Mouse (Mus musculus): ENCODE measurements around the gene Tecr.
"Not testable (repeated sequence)": the region's sequence is repeated elsewhere in the genome, so short reads cannot be mapped to it uniquely, and the experiment has no call there.

Gene Tecr

DNA sequence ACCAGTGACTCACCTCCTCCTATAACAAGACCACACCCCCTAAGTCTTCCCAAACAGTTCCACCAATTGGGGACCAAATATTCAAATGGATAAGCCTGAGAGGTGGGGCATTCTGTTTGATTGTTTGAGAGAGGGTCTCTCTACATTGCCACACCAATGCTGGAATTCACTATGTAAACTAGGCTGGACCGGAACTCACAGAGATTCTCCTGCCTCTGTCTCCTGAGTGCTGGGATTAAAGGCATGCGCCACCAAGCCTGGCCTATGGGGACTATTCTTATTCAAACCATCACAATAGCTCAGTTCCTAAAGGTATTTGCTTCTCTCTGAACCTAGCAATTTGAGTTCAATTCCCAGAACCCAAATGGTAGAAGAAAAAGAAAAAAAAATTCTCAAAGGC, 10.8 kb upstream of the Tecr start:
- no peak for DNase-seq

DNA sequence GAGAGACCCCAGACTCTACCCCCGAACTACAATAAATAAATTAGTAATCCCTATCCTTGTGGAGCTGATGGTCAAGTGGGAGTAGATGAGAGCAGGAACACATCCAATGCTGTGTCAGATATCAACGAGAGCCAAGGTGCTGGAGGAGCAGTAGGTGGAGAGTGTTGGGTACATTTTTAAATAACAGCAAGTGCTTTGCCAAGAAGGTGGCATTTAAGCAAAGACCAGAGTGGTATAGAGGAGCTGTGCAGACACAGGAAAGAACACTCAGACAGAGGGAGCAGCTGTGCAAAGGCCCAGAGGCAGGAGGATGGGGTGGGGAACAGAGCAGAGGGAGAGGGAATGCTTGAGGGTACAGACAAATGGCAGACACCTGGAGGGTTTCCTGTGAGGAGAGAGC, 9.3 kb upstream of the Tecr start:
- DNase-seq = no peak

DNA sequence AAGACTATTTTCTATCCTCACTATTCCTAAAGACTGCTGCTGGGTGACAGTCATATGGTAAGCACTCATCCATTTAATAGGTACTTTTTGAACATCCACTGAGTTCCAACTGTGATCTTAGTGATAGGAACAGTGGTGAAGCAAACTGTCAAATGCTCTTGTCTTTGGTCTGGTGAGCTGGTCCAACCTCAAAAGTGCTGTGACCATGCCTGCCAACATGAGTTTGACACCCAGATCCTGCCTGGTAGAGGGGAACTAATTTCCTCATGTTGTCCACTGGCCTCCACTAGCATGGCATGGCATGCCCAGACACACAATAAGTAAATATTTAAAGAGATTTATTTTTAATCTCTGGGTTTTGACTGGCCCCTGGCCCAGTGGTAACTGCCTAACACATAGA, 8.9 kb upstream of the Tecr start:
- no peak for DNase-seq

DNA sequence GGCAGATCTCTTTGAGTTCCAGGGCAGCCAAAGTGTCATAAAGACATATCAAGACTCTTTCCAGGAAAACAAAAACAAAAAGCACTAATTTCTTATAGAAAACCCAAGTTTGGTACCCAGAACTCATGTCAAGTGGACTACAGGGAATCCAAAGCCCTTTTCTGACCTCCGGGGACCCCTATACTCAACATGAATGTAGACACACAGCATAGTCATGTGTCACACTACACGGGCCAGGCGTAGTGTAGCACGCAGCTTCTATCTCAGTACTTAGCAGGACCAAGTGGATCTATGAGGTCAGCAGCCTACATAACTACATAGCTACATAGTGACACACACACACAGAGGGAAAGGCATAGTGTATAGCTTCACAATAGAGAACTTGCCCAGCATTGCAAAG, 5.9 kb upstream of the Tecr start:
- DNase-seq = no peak

DNA sequence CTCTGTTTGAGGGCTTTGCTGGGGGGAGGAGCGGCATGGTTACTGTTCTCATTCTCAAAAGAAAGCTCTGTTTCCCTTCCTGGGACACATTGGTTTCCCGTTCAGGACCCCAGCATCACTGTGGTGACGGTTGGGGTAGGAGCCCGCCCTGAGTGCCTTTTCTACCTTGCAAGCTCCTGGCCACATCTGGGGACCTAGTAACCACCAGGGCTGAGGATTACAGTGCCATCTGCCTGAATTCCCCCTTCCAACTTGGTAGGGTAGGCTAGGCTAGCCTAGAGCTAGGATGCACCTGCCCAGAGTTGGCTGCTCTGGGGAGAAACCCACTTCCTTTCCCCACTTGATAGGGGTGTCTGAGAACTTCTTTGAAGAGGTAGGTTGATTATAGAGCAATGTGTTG, 4.2 kb upstream of the Tecr start:
- DNase-seq = no peak

DNA sequence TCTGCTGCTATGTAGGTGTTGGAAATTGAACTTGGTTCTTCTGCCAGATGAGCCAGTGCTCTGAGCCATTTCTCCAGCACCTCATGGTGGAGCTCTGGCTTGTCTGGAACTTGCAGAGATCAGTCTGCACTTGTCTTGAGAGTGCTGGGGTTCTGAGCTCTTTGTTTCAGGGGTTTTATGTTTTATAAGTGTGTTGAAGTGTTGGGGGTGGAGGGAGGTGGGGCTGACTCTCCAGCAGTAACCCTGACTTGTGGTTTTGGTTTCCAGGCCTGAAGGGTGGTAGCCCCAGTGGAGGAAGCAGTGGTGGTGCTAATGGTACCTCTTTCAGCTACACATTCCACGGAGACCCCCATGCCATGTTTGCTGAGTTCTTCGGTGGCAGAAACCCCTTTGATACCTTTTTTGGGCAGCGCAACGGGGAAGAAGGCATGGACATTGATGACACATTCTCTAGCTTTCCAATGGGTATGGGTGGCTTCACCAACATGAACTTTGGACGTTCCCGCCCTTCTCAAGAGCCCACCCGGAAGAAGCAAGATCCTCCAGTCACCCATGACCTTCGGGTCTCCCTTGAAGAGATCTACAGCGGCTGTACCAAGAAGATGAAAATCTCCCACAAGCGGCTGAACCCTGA, 1.9 kb upstream of the Tecr start:
- no peak for DNase-seq

DNA sequence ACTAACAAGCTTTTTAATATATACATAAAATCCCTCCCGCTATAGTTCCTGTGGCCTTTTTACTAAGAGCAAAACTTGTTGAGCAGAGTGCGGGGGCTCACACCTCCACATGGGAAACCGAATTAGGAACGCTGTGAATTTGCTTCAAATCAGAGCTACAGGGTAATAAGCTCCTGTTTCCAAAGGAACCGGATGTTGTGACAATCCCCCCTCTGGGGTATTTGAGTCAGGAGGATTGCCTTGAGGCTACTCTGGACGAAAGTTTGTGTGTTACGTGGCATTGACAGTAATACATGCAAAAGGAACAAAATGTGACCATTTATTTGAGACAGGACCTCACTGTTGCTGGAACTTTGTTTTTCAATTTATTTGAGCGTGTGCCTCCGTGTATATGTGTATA, 1.3 kb upstream of the Tecr start:
- no peak for DNase-seq

DNA sequence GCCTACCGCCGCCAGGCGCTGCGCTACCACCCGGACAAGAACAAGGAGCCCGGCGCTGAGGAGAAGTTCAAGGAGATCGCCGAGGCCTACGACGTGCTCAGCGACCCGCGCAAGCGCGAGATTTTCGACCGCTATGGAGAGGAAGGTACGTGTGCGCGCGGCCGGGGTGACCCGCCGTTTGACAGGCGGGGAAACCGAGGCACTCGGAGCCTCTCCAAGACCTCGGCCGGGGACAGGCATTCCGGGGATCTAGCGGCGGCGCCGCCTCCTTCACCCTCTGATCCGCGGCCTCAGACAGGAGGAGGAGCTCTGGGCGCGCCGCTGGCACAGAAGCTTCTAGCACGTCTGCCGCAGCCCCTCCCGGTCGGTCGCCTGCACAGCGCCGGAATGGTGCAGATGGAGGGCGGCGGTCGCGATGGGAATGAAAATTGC, 643 bp upstream of the Tecr start:
- peak; percentile 83 to 84 for DNase-seq

DNA sequence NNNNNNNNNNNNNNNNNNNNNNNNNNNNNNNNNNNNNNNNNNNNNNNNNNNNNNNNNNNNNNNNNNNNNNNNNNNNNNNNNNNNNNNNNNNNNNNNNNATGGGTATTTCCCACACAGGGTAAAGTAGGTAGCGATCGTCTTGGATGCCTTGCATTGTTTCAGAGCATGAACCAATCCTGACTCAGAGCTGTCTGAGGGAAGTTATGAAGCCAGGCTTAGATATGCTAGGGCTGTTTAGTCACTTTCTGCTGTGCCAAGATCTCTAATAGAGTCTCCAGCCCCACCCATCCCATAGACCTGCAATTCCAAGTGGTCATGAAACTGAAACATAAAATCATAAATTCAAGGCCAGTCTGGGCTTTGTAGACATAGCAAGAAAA, 5.1 kb downstream of the Tecr start:
- no peak for DNase-seq

DNA sequence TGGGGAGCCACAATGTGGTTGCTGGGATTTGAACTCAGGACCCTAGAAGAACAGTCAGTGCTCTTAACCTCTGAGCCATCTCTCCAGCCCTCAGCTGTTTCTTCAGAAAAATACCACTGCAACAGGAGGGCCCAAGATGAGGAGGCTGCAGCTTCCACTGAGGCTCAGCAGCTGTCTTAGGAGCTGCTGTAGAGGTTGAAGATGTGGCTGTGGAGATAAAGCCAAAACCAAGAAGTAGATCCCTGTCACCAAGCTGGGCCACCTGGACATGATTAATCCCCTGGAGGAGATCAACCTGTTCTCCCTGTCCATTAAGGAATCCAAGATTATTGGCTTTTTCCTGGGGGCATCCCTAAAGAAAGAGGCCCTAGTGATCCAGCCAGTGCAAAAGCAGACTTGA, 8.0 kb downstream of the Tecr start:
- DNase-seq = no peak

DNA sequence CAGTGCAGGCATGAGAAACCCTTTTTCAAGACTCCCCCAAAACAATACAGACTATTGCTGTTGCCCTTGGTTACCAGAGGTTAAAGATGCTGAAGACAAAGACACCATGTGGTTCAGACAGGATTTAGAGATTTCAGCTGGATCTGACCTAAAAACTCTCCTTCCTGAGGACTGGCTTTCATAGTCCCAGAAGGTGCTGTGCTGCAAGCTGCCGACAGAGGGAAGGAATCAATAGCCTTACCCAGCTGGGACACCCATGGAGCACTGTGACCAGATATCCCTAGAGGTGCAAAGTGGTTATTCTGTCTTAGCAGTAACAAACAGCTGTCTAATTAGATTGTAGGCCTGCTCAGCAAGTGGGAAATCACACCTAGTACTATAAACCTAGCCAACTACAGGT, 9.6 kb downstream of the Tecr start:
- DNase-seq = no peak

DNA sequence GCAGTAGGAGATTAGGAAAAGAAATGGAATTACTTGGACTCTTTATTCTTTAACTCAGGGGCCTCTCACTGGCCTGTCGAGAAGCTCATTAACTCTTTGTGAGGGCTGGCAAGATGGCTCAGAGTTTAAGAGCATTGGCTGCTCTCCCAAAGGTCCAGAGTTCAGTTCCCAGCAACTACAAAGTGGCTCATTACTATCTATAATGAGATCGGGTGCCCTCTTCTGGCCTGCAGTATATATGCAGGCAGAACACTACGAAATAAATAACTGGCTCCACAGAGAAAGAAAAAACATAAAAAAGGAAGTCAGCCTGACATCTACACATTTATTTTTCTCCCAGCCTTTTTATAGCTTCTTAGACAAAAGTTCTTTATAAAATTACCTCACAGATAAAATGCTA, 11.4 kb downstream of the Tecr start:
- DNase-seq = no peak

DNA sequence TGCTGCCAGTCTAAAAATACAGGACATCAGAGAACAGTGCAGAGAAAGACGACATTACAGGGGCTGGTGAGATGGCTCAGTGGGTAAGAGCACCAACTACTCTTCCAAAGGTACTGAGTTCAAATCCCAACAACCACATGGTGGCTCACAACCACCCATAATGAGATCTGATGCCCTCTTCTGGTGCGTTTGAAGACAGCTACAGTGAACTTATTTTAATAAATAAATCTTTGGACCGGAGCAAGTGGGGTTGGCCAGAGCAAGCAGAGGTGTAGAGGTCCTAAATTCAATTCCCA, 12.8 kb downstream of the Tecr start:
- not testable (repeated sequence) for DNase-seq

DNA sequence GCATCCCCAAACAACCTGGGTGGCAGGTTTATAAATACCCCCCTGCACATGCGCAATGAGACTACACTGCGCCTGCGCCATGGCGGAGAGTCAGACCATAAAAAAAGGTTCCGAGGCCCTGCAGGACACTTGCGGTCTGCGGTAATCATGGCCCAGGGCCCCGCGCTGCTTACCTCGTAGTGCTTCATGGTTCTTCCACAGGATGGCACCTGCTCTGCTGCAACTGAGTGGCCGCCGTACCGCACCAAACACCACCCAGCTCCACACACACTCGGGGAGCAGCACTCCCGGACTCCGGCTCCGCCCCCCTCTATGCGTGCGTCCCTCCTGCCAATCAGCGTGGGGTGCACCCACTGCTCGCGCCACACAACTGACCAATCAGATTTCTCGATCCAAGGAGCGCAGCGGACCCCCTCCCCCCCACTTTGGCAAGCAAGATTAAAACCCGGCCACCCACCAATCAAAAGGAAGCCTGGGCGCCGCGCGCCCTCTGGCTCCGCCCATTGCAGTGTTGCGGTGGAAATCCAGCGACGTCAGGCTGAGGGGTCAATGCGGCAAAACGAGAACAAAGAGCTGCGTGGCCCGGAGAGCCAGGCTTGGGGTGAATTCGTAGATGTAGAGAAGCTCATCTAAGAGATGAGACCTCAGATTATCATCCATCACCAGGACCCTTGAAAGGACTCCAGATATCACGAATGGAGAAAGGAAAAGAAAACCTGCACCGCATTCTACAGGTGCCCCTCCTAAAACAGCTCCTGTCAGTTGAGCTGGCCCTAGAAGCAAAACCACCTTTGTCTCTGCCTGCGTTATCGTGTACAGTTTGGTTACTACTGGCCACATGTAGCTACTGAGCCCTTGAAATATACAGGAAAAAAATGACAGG, 13.4 kb downstream of the Tecr start:
- peak; percentile 98 to 99 for DNase-seq

DNA sequence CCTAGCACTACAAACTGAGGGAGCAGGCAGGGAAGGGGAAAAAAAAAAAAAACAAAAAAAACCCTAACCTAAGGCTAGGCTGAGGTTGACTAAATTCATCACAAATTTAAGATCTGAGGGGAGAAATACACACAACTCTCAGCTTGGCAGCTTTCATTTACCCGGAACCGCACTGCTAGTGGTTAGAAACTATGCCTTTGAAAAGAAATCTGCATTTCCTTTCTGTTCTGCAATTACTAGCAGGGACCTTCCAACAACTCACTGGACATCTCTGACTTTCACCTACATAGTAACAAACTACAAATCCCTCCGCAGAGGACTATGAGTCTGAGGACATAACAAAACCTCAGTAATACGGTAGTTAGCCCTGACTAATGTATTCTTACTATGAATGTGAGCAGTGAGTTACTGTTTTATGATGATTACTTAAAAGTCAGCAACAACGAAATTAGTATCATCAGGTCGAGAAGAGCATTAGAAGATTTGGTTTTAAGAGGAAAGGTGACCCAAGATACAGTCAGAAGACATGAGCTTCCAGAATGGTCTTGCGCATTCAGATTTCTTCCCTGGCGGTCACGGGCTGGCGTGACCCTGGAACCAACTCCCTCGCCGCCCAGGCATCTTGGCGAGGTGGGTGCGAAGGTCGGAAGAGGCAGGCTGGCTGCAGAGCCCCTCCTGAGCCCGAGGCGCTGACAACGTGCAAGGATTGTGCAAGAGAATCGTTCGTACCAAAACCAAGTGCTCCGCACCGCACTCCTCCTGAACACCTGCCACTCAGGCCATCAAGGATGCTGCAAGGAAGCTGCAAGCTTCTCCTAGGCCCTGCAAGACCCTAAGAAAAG, 14.2 kb downstream of the Tecr start:
- DNase-seq = no peak

DNA sequence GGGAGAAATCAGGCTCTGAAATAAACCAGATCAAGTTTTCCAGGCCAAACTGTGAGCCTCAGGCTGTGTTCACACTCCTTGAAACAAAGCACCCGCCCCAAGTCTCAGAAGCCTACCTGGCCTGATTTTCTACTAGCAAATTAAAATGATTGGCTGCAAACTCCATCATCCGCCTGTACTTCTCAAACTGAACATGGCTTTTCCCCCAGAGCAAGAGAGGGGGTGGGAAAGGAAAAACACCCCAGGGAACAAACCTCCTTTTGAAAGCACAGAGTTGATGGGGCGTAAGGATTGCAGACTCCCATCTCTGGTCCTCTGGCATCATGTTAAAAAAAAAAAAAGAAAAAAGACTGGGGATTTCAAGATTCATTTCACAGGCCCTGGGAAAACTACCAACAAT, 15.1 kb downstream of the Tecr start:
- no peak for DNase-seq

DNA sequence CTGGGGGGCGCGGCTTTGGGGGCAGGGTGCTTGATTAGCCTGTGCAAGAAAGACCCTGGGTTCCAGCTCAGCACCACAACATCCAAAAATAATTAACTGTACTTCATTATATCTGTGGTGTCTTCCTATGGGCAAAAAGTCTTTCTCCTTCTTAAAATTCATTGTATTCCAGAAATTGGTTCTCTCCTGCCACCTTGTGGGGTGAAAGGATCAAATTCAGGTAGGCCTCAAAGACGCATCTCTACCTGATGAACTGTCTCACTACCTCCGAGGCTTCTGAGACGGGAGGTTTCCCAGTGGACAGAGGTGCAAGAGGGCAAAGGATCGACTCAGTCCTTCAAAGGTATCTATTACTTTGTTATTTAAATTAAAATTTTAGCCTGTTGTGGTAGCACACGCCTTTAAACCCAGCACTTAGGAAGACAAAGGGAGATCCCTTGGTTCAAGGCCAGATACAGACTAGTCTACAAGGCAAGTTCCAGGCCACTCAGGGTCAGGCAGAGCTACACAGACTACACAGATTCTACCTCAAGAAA, 17.2 kb downstream of the Tecr start:
- peak in 1 of 2 experiments; percentile 53 for DNase-seq

DNA sequence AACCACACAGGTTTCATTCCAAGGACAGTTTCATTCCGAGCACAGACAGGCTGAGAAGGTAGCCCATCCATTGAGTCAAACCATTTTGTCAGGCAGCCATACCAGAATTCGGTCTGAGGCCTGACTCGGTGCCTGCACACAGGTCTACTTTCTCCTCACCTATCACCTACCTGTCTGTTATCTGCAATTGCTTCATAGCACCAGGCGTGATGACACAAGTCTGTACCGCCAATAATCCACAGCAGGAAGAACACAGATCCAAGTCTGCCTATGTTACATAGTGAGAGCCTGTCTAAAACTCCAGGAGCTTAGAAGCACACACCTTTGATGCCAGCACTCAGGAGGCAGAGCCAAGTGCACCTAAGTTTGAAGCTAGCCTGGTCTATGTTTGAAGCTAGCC, 18.9 kb downstream of the Tecr start:
- DNase-seq = no peak

DNA sequence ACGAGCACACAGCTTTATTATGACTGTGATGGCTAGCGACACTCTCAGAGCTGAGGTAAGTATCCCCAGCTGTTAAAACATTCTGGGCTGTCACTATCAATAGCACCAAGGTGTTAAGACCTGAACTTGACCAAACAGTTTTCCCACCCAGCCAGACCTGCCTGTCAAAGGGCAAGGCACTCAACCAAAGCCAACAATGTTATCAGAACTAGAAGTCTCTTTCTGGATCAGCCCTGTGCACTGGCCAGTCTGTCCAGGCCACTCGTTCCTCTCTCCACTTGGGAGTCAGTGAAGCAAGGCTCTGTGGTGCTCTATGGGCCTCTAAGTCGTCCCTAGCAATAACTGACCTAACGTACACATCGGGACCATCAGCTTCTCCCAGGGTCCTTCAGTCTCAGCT, 20.1 kb downstream of the Tecr start:
- no peak for DNase-seq

DNA sequence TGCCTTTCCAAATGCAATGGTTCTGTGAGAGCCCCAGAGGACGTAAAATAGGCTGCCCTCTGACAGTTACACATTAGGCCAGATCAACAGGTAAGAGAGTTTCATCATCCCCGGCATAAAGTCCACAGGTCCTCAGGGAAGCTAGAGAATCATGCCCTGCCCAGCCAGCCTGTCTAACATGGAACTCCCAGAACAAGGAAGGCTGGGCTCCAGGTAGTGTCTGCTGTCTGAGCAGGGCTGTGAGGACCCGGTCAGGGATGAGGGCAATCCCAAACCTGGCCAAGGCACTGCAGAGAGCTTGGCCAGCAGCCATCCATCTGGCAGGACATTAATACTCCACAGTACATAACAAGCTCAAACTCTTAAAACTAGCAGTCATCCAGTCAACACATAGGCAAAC, 22.4 kb downstream of the Tecr start:
- peak; percentile 79 to 81 for DNase-seq

DNA sequence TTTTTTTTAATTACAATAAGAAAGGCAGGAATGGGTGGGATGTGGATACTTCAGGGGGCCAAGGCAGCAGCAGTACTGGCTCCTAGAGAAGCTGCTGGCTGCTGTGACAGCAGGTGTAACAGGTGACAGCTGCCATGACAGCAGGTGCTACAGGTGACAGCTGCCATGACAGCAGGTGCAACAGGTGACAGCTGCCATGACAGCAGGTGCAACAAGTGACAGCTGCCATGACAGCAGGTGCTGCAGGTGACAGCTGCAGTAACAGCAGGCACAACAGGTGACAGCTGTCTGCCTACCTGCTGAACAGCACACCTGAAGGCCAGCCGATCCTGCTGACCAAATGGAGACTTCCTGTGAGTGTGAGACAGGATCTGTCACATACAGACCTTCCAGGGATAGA, 23.0 kb downstream of the Tecr start:
- DNase-seq = peak; percentile 63 to 65

DNA sequence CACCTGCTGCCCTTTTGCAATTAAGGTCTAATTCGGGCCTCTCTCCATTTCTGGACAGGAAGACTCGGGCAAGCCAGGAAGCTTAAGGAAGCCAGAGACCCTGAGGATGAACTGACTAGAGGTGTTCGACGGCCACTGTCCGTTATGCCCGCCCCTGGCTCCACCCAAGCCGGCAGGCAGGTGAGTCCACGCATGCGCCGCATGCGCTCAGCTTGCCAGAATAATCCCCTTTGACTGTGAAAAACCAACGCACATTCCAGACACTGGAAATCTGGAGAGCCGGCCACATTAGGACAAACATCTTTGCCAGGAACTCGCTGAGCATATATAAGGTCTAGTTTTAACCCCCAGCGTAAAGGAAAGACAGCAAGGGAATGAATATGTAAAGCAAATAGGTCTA, 24.5 kb downstream of the Tecr start:
- peak; percentile 4 to 7 for DNase-seq

DNA sequence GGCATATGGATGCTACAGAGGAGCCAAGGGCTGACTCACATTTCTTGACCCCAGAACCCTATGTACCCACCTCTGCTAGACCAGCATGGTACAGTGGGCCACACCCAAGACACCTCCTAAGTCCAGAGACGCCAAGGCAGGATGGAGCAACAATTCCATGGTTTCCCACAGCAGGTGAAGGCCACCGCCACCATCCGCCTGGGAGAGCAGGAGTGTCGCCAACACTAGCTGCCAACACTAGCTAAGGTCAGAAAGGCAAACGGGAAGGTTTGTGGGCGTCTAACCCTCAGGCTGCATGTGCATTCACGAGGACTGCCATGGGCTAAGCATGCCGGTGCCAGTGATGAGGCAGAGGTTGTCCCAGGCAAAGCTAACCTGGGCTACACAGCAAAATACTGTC, 25.5 kb downstream of the Tecr start:
- DNase-seq = peak; percentile 18 to 38

DNA sequence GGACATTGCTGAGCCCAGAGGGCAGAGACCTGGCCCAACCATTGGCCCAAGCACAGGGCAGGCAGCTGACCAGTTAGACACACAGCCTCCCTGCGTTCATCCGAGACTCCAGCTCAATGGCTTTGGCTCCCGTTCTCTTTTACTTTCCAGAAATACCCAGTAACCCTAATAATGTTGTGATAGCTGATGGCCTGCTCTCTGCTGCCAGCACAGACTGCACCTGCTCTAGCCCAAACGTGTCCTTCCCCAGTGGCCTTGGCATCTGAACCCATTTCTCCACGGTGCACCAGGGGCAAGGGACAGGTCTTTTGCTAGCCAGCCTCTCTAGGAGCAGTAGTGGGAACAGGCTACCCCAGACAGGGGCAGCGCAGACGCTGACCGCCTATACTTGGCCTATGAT, 26.9 kb downstream of the Tecr start:
- peak; percentile 10 to 12 for DNase-seq

All from cerebellum, postnatal 14 days (tissue).